Mouse (Mus musculus) limb, embryonic 14.5 days (tissue): ENCODE measurements around the gene Slc24a3. TPM values are rescaled to one million over a fixed set of nuclear protein-coding genes. Genes with fewer than 3 reads are reported as not detected.

Source experiments
- ATAC-seq: fragments of 200-750 bp; cut with Nextera tagmentation; 2 replicates; pipeline ENCODE4 v1.8.0; 2017; ENCODE audit warnings: low read depth, moderate number of reproducible peaks, moderate TSS enrichment; ENCODE audit not compliant: low FRiP score
- DNase-seq: peaks from one replicate; pipeline ENCODE4 v3.0.0-alpha.2; 2015; ENCODE audit warnings: low spot score
- H3K27ac ChIP-seq: fragments of 300-500 bp; sonication (generic); replicated peaks from 2 replicates; pipeline ENCODE4 v1.5.1; 2014; ENCODE audit warnings: low read depth, mild to moderate bottlenecking, low read length, moderate library complexity, mixed read lengths
- H3K27me3 ChIP-seq: fragments of 300-500 bp; sonication (generic); 2 replicates; pipeline ENCODE4 v1.6.1; 2014; ENCODE audit warnings: low read length, mixed read lengths; ENCODE audit not compliant: control insufficient read depth, insufficient read depth
- H3K36me3 ChIP-seq: fragments of 300-500 bp; sonication (generic); 2 replicates; pipeline ENCODE4 v1.6.1; 2014; ENCODE audit warnings: mild to moderate bottlenecking, low read length, moderate library complexity, mixed read lengths; ENCODE audit not compliant: control insufficient read depth, insufficient read depth
- H3K4me1 ChIP-seq: fragments of 300-500 bp; sonication (generic); 2 replicates; pipeline ENCODE4 v1.6.1; 2014; ENCODE audit warnings: antibody characterized with exemption, low read length, mixed read lengths; ENCODE audit not compliant: control insufficient read depth, insufficient read depth
- H3K4me2 ChIP-seq: fragments of 300-500 bp; sonication (generic); replicated peaks from 2 replicates; pipeline ENCODE4 v1.6.1; 2014; ENCODE audit warnings: low read depth, mild to moderate bottlenecking, low read length, moderate library complexity; ENCODE audit not compliant: severe bottlenecking
- H3K4me3 ChIP-seq: fragments of 300-500 bp; sonication (generic); replicated peaks from 2 replicates; pipeline ENCODE4 v1.5.1; 2014; ENCODE audit warnings: low read length
- H3K9ac ChIP-seq: fragments of 300-500 bp; sonication (generic); 2 replicates; pipeline ENCODE4 v1.6.1; 2014; ENCODE audit warnings: mild to moderate bottlenecking, low read depth, low read length, moderate library complexity; ENCODE audit not compliant: severe bottlenecking
- H3K9me3 ChIP-seq: fragments of 300-500 bp; sonication (generic); 2 replicates; pipeline ENCODE4 v1.6.1; 2016; ENCODE audit warnings: low read length; ENCODE audit not compliant: control insufficient read depth
- POLR2A ChIP-seq: fragments of 200-500 bp; IDR thresholded peaks from 2 replicates; pipeline ENCODE4 v1.8.0; 2012; ENCODE audit warnings: inconsistent platforms, mild to moderate bottlenecking, moderate library complexity, borderline replicate concordance; ENCODE audit not compliant: insufficient read depth, insufficient read length; ENCODE audit errors: extremely low read depth
- WGBS: fragments of 180-500 bp; shearing (Covaris S2); extraction: QIAGEN DNeasy Blood & Tissue Kit; methylation state at CpG from one replicate; pipeline ENCODE4 v1.1.7; 2014; 5-methylcytosine and 5-hydroxymethylcytosine counted together
- polyA plus RNA-seq, 2 experiments: library from polyadenylated mRNA; depleted of rRNA in 1 of 2; stranded (reverse) in 1 of 2; unstranded in 1 of 2; fragments of >200 nt; fragmentation: Nextera tagmentation in 1 of 2; extraction: Ambion mirVana in 1 of 2; gene quantifications; 2 replicates each; pipeline versions ENCODE4 v1.2.1 to v1.2.3; 2012 to 2014

The Slc24a3 gene
- polyA plus RNA-seq, 2 experiments = 4.7 to 7.4 TPM

DNA sequence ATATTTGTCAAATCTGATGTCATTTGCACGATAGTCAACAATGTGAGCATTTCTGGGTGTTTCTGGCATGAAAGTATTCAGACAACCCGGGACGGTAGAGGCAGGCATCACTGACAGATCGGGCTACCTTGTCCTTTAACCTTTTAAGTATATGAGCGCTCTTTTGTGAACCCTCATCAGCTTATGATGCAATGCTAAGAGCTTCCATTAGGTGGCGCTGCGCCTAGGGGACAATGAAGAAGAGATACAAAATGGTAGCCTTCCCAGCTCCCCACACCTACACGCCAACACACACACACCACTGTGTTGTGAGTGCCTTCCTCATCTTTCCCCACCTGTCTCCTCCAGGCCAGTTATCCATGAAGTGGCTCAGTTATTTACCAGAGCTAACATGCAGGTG, 445.4 kb downstream of the Slc24a3 start:
- DNase-seq (no peak), ATAC-seq (no peak)
- 69% methylated on average over 8 of the region's 8 CpGs for WGBS

GRCm38 (mm10) chr2:145613705-145614104, 446.2 kb downstream of the Slc24a3 start:
- no peak for TF ChIP-seq POLR2A
- ATAC-seq = no peak
- Histone ChIP-seq H3K36me3 (no peaks in the 10 kb centered on the region), H3K4me3 (no peak overlapping the region), H3K4me1 (peaks cover 11% of the 10 kb centered on the region), H3K27ac (no peak overlapping the region), H3K9ac (no peak overlapping the region), H3K9me3 (no peaks in the 10 kb centered on the region), H3K27me3 (no peaks in the 10 kb centered on the region), H3K4me2 (no peak overlapping the region)
- DNase-seq = no peak
- 54% methylated on average over 8 of the region's 8 CpGs for WGBS

More for the DNA sequence above, 445.4 kb downstream of the Slc24a3 start:
- H3K4me3 ChIP-seq = no peak overlapping the region
- no peaks in the 10 kb centered on the region for H3K9me3 ChIP-seq
- peaks cover 11% of the 10 kb centered on the region for H3K4me1 ChIP-seq
- H3K27me3 ChIP-seq = no peaks in the 10 kb centered on the region
- no peak overlapping the region for H3K27ac ChIP-seq
- no peaks in the 10 kb centered on the region for H3K36me3 ChIP-seq
- no peak overlapping the region for H3K4me2 ChIP-seq
- no peak for TF ChIP-seq POLR2A
- H3K9ac ChIP-seq = no peak overlapping the region

- no peak for ATAC-seq
- Histone ChIP-seq H3K4me2 (no peak overlapping the region), H3K27ac (no peak overlapping the region), H3K4me3 (no peak overlapping the region), H3K4me1 (no peaks in the 10 kb centered on the region), H3K36me3 (no peaks in the 10 kb centered on the region), H3K9me3 (no peaks in the 10 kb centered on the region), H3K27me3 (no peaks in the 10 kb centered on the region), H3K9ac (no peak overlapping the region)
- no peak for TF ChIP-seq POLR2A
- no peak for DNase-seq
- WGBS = 74% methylated on average over 4 of the region's 4 CpGs
Observed at GRCm38 (mm10) chr2:145619688-145620087, 452.1 kb downstream of the Slc24a3 start.

- Histone ChIP-seq H3K9ac (no peak overlapping the region), H3K9me3 (no peaks in the 10 kb centered on the region), H3K27ac (no peak overlapping the region), H3K27me3 (no peaks in the 10 kb centered on the region), H3K4me1 (no peaks in the 10 kb centered on the region), H3K4me2 (no peak overlapping the region), H3K36me3 (no peaks in the 10 kb centered on the region), H3K4me3 (no peak overlapping the region)
- DNase-seq (no peak), ATAC-seq (no peak)
- no peak for TF ChIP-seq POLR2A
Observed at GRCm38 (mm10) chr2:145620709-145621108, 453.2 kb downstream of the Slc24a3 start.

GRCm38 (mm10) chr2:145621119-145621518, 453.6 kb downstream of the Slc24a3 start:
- DNase-seq (no peak), ATAC-seq (no peak)
- Histone ChIP-seq H3K4me2 (no peak overlapping the region), H3K27ac (no peak overlapping the region), H3K27me3 (no peaks in the 10 kb centered on the region), H3K9me3 (no peaks in the 10 kb centered on the region), H3K4me1 (no peaks in the 10 kb centered on the region), H3K9ac (no peak overlapping the region), H3K36me3 (no peaks in the 10 kb centered on the region), H3K4me3 (no peak overlapping the region)
- 23% methylated on average over 9 of the region's 9 CpGs for WGBS
- no peak for TF ChIP-seq POLR2A
